8 mouse cellular contexts compared by ENCODE assay signal in the genomic region with DNA sequence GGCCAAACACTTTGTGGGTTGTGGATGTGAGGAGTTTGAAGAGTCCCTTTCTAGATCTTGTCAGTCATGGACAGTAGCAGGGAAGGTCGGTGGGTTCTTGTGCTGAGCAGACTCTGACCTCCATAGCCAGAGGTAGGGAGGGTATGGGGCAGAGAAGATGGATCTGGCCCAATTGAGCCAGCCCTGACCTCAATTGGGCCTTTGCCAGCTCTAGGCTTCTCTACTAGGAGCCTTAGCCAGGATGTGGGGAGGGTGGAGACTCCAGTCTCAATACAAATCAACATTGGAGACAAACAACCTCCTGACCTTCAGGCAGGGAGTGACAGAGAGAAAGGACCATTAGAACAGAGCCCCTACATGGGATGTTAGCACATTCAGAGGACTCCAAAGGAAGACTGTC. TPM values are rescaled to one million over a fixed set of nuclear protein-coding genes. Genes with fewer than 3 reads are reported as not detected.
DNase-seq lines count a peak whose midpoint lies in the region; TF ChIP-seq lines count a peak whose summit lies in the region.

No protein-coding gene starts in this region.

- peak overlapping the region; percentile 72 for H3K27ac ChIP-seq in kidney, adult 2 months (ENCODE audit: insufficient read depth, low read depth, low read length)

- H3K4me3 ChIP-seq in kidney, adult 2 months (ENCODE audit: insufficient read depth, low read depth, low read length) = peak overlapping the region; percentile 60

- H3K36me3 ChIP-seq in kidney, adult 2 months (ENCODE audit: control insufficient read depth, insufficient read depth, low read length) = no peaks in the 10 kb centered on the region

- WGBS in kidney, adult 2 months = 11% methylated on average over 1 of the region's 1 CpGs

- peak; percentile 22 for DNase-seq in 416B (ENCODE audit: low read depth)
- peak; percentile 62 for DNase-seq in adrenal gland, postnatal 14 days
- peak; percentile 55 for DNase-seq in heart, adult 8-10 months (ENCODE audit: low spot score)
- peak; percentile 74 for DNase-seq in kidney, adult 2 months
- DNase-seq in lung, postnatal 10 days = peak; percentile 76
- no peak for DNase-seq in retina, postnatal 1 day
- no peak for DNase-seq in embryo, embryonic 10 days (ENCODE audit: low spot score)
- no peak for DNase-seq in urinary bladder, postnatal 10 days (ENCODE audit: low spot score)

- H3K4me1 ChIP-seq in kidney, adult 2 months (ENCODE audit: control insufficient read depth, insufficient read depth, low read length) = no peaks in the 10 kb centered on the region

- TF ChIP-seq CTCF in kidney, adult 2 months (conservative IDR thresholded peaks at IDR 0.05; ENCODE audit: insufficient read depth, insufficient read length, low read depth, low read length) = no peak

- H3K27me3 ChIP-seq in kidney, adult 2 months (replicated peaks; ENCODE audit: control insufficient read depth, insufficient read depth, low read length) = no peaks in the 10 kb centered on the region

- no peak for TF ChIP-seq POLR2A in kidney, adult 2 months (IDR thresholded peaks at IDR 0.05; ENCODE audit: low read depth, low read length)

RNA-seq across cellular contexts. Expression of a gene that starts 1.0 kb away (rescaled TPM):
- total RNA-seq in adrenal gland, postnatal 14 days (2021) = 75.0 and 84.7 TPM in 2 replicates
- total RNA-seq in heart, adult 8-10 months (2022) = 10 to 100 TPM; 25.0 to 34.8 (median 27.8) TPM
- polyA plus RNA-seq in kidney, adult 2 months (2012; rRNA removed) = 64.7 and 65.4 TPM in 2 replicates

RNA-seq across cellular contexts. Expression of a gene that starts 1.1 kb away (rescaled TPM):
- total RNA-seq in adrenal gland, postnatal 14 days (2021) = 294 and 337 TPM in 2 replicates
- 1,000 to 10,000 TPM; 1,071 to 1,219 (median 1,134) TPM for total RNA-seq in heart, adult 8-10 months (2022)
- 625 and 771 TPM in 2 replicates for polyA plus RNA-seq in kidney, adult 2 months (2012; rRNA removed)

RNA-seq across cellular contexts. Expression of a gene that starts 5.9 kb away (rescaled TPM):
- total RNA-seq in adrenal gland, postnatal 14 days (2021) = 108 and 112 TPM in 2 replicates
- 100 to 1,000 TPM in 1 of 4 experiments, 10 to 100 TPM in 3; 93.2 to 105 (median 94.2) TPM for total RNA-seq in heart, adult 8-10 months (2022)
- polyA plus RNA-seq in kidney, adult 2 months (2012; rRNA removed) = 26.6 and 36.6 TPM in 2 replicates

RNA-seq across cellular contexts. Expression of a gene that starts 11.4 kb away (rescaled TPM):
- total RNA-seq in adrenal gland, postnatal 14 days (2021) = 0.56 and 0.85 TPM in 2 replicates
- total RNA-seq in heart, adult 8-10 months (2022) = under 1 TPM in 3 of 4 experiments, not detected in 1; 0.35 to 0.55 (median 0.37) TPM
- 0.45 and 0.61 TPM in 2 replicates for polyA plus RNA-seq in kidney, adult 2 months (2012; rRNA removed)

RNA-seq across cellular contexts. Expression of a gene that starts 21.8 kb away (rescaled TPM):
- 63.6 and 71.4 TPM in 2 replicates for total RNA-seq in adrenal gland, postnatal 14 days (2021)
- total RNA-seq in heart, adult 8-10 months (2022) = 10 to 100 TPM; 59.8 to 77.4 (median 72.4) TPM
- polyA plus RNA-seq in kidney, adult 2 months (2012; rRNA removed) = 124 and 140 TPM in 2 replicates

Comparison
In these comparisons a context has a peak if more than half of its experiments do, and no peak if none do; other contexts are left out.
1. DNase-seq: peak in 416B (single experiment), adrenal gland, postnatal 14 days (single experiment), heart, adult 8-10 months (single experiment), kidney, adult 2 months (single experiment) and lung, postnatal 10 days (single experiment); none in retina, postnatal 1 day (single experiment), embryo, embryonic 10 days (single experiment) and urinary bladder, postnatal 10 days (single experiment).